Mouse (Mus musculus) midbrain, embryonic 10.5 days (tissue): ENCODE data around the gene Rbm17. TPM values are rescaled to one million over a fixed set of nuclear protein-coding genes. Genes with fewer than 3 reads are reported as not detected.
A peak's percentile ranks its signal among the peaks of the same experiment; 100 is the strongest.

ENCODE experiments used
- DNase-seq: peaks from one replicate; pipeline ENCODE4 v3.0.0-alpha.2; 2017; ENCODE audit warnings: low spot score
- H3K27ac ChIP-seq: fragments of 300-500 bp; sonication (generic); replicated peaks from 2 replicates; pipeline ENCODE4 v1.5.1; 2016; ENCODE audit warnings: mild to moderate bottlenecking
- H3K27me3 ChIP-seq: fragments of 300-500 bp; sonication (generic); 2 replicates; pipeline ENCODE4 v1.6.1; 2016; ENCODE audit warnings: low read depth, mild to moderate bottlenecking; ENCODE audit not compliant: poor library complexity, severe bottlenecking
- H3K36me3 ChIP-seq: fragments of 300-500 bp; sonication (generic); 2 replicates; pipeline ENCODE4 v1.6.1; 2016; ENCODE audit warnings: mild to moderate bottlenecking, moderate library complexity
- H3K4me1 ChIP-seq: fragments of 300-500 bp; sonication (generic); 2 replicates; pipeline ENCODE4 v1.6.1; 2016
- H3K4me3 ChIP-seq: fragments of 300-500 bp; sonication (generic); 2 replicates; pipeline ENCODE4 v1.5.1; 2016; ENCODE audit warnings: mild to moderate bottlenecking, moderate library complexity
- H3K9me3 ChIP-seq: fragments of 300-500 bp; sonication (generic); replicated peaks from 2 replicates; pipeline ENCODE4 v1.6.1; 2016; ENCODE audit warnings: mild to moderate bottlenecking
- WGBS: fragments of 180-500 bp; shearing (Covaris S2); methylation state at CpG from one replicate; pipeline ENCODE4 v1.1.7; 2016; 5-methylcytosine and 5-hydroxymethylcytosine counted together
- polyA plus RNA-seq: library from polyadenylated mRNA; unstranded; fragments of >200 nt; fragmentation: Nextera tagmentation; extraction: Ambion mirVana; gene quantifications from 2 replicates; pipeline ENCODE4 v1.2.1, GENCODE M21; 2016

Rbm17 gene
- polyA plus RNA-seq, 1 experiment from 2014 or later: 197 TPM

DNA sequence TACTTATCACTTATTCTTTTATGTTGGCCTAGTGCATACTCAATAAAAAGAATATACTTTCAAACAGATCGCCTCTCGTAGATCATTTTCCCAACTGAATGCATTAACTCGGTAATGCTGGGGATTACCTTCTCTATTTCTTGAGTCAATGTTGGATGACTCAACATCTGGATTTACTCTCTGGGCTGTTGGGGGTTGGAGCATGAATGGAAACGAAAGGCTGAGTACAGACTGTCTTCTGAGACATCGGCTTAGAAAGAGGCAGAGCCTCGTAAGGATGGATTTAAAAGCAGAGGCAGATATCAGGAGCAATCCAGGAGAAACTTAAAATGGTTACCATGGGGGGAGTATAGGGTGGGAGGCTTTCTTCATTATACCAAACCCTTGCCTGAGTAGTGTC is 25.8 kb downstream of the Rbm17 start:
- Histone ChIP-seq H3K4me3 (no peak overlapping the region), H3K9me3 (peaks cover 9% of the 10 kb centered on the region; the same call in 1 of the 2 replicates), H3K36me3 (peaks cover 16% of the 10 kb centered on the region), H3K4me1 (no peaks in the 10 kb centered on the region), H3K27me3 (no peaks in the 10 kb centered on the region), H3K27ac (no peak overlapping the region)
- no peak for DNase-seq
- WGBS: 94% methylated on average over 6 of the region's 6 CpGs

DNA sequence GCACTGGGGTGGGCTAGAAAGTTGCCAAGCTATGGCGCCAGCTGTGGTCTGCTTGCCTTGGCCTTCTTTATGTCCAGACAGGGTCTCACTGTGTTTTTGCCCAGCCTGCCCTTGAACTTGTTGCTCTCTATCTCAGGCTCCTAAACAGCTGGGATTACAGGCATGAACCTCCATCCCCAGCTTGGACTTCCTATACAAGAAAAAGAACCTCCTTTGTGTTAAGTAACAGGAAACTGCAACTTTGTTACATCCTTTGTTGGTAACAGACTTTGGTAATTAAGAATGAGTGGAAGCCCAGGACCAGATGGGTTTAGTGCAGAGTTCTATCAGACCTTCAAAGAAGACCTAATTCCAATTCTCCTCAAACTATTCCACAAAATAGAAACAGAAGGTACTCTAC is 30.3 kb downstream of the Rbm17 start:
- Histone ChIP-seq H3K4me1 (no peaks in the 10 kb centered on the region), H3K36me3 (no peaks in the 10 kb centered on the region), H3K4me3 (no peak overlapping the region), H3K27ac (no peak overlapping the region), H3K9me3 (no peaks in the 10 kb centered on the region), H3K27me3 (no peaks in the 10 kb centered on the region)
- no peak for DNase-seq
- 97% methylated on average over 1 of the region's 1 CpGs for WGBS

DNA sequence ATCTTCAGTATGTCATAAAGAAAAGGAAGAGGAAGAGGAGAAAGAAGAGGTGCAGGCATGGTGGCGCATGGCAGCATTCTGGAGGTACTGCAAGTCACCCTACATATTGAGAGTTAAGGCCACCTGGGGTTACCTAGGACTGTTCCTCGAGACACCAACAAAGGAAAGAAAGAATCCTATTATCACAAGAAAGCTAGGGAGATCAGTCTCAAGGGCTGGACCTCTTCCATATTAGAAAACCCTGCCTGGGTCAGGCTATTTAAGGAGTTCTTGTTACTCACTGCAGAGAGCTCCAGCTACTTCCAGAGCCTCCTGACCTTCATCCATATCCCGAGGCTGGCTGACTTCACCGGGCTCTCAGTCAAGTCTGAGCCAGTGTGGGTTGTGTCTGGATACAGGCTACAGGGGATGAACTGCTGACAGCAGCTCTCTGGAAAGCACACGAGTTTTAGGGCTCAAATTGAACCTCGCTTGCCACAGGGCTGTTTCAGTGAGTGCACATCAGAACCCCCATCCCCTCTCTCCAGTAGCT is 32.9 kb downstream of the Rbm17 start:
- Histone ChIP-seq H3K4me1 (no peaks in the 10 kb centered on the region), H3K27ac (no peak overlapping the region), H3K9me3 (no peaks in the 10 kb centered on the region), H3K27me3 (no peaks in the 10 kb centered on the region), H3K4me3 (no peak overlapping the region), H3K36me3 (no peaks in the 10 kb centered on the region)
- DNase-seq: no peak
- 47% methylated on average over 6 of the region's 6 CpGs for WGBS

DNA sequence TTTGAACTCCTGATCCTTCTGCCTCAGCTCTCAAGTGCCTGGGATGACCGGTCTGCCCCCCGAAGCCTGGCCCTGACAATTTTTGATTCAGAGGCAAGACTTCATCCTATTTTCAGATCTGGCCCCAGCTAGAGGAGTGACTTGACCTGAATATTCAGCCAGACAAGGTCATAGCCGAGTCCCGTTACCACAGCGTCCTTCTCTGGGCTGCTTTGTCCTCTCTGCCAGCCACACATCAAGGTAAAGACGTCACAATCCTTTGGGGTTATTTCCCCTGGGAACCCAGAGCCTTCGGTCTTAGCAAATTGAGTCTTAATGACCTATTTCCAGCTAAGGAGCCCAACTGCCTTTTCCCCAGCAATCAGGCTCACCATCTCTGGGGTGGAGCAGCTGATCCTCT is 35.5 kb downstream of the Rbm17 start:
- Histone ChIP-seq H3K27ac (no peak overlapping the region), H3K27me3 (no peaks in the 10 kb centered on the region), H3K9me3 (no peaks in the 10 kb centered on the region), H3K4me1 (no peaks in the 10 kb centered on the region), H3K4me3 (no peak overlapping the region), H3K36me3 (no peaks in the 10 kb centered on the region)
- 91% methylated on average over 7 of the region's 7 CpGs for WGBS
- no peak for DNase-seq

DNA sequence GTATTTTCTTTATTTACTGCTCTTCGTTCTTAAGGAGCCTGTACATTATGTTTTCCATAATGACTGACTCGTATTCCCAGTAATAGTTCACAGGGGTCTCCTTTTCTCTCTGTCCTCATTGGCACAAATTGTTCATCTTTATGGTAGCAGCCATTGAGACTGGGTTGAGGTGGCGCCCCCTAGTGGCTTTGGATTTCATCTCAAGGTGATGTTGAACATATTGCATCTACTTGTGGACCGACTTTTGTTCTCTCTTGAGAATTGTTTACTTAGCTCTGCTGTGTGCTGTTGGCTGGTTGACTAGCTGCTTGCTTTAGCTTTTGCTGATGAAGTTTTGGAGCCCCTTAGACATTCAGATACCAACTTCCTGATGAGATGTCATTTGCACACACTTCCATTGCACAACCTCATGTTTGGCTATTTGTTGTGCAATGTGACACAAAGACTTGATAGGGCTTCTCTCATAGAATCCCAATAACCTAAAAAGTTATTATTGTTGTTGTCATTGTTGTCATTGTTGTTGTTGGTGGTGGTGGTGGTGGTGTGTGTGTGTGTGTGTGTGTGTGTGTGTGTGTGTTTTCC is 36.1 kb downstream of the Rbm17 start:
- WGBS: 68% methylated on average over 4 of the region's 4 CpGs
- peak; percentile 32 for DNase-seq

DNA sequence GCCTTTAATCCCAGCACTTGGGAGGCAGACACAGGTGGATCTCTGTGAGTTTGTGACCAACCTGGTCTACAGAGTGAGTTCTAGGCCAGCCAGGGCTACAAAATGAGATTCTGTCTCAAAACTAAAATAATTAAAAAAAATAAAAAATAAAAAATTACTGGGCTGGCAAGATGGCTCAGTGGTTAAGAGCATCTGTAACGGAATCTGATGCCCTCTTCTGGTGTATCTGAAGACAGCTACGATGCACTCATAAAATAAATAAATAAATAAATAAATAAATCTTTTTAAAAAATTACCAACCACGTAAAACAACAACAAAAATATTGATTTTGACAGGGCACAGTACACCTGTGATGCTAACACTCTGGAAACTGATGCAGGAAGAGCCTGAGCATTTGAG is 37.1 kb downstream of the Rbm17 start:
- DNase-seq: no peak
- Histone ChIP-seq H3K27ac (no peak overlapping the region), H3K27me3 (no peaks in the 10 kb centered on the region), H3K36me3 (no peaks in the 10 kb centered on the region), H3K4me3 (no peak overlapping the region), H3K9me3 (no peaks in the 10 kb centered on the region), H3K4me1 (no peaks in the 10 kb centered on the region)
- 95% methylated on average over 3 of the region's 3 CpGs for WGBS

More for the DNA sequence above, 36.1 kb downstream of the Rbm17 start:
- H3K36me3 ChIP-seq: no peaks in the 10 kb centered on the region
- no peaks in the 10 kb centered on the region for H3K27me3 ChIP-seq
- no peaks in the 10 kb centered on the region for H3K9me3 ChIP-seq
- H3K4me1 ChIP-seq: no peaks in the 10 kb centered on the region
- no peak overlapping the region for H3K4me3 ChIP-seq
- no peak overlapping the region for H3K27ac ChIP-seq

DNA sequence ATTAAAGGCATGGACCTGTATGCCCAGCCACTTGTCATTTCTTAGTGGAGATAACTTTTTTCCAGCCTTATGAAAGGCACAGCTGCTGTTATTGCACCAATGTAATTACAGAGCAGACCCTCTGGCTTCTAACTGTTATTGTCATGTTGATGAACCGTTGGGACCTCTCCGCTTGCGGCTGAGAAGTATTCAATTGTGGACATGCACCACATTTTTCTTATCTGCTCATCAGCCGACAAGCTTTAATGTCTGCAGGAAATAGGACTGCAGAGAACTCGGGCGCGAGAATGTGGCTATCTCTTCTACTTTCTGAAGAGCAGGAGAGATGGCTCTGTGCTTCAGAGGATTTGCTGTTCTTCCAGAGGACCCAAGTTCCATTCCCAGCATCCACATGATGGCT is 37.7 kb downstream of the Rbm17 start:
- Histone ChIP-seq H3K27ac (no peak overlapping the region), H3K36me3 (no peaks in the 10 kb centered on the region), H3K9me3 (no peaks in the 10 kb centered on the region), H3K27me3 (no peaks in the 10 kb centered on the region), H3K4me1 (no peaks in the 10 kb centered on the region), H3K4me3 (no peak overlapping the region)
- 90% methylated on average over 7 of the region's 7 CpGs for WGBS
- no peak for DNase-seq

DNA sequence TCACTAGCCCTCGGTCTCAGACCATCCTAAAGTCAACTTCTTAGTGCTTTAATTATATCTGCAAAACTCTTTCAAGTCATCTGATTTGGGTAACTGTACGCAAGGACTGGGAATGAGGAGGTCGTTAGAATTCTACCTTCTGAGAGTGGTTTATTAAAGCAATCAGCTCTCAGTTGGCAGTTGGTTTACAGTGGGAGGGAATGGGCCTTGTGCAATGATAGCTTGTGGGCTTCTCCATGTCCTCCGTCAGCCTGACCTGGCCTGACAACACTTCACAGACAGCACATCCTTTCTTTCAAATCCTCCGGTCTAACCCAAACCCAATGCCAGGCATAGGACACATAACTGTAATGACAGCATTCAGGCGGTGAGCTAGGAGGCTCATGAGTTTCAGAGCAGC is 39.2 kb downstream of the Rbm17 start:
- no peak for DNase-seq
- Histone ChIP-seq H3K27me3 (no peaks in the 10 kb centered on the region), H3K9me3 (no peaks in the 10 kb centered on the region), H3K4me1 (no peaks in the 10 kb centered on the region), H3K27ac (no peak overlapping the region), H3K36me3 (no peaks in the 10 kb centered on the region), H3K4me3 (no peak overlapping the region)
- 92% methylated on average over 6 of the region's 6 CpGs for WGBS

DNA sequence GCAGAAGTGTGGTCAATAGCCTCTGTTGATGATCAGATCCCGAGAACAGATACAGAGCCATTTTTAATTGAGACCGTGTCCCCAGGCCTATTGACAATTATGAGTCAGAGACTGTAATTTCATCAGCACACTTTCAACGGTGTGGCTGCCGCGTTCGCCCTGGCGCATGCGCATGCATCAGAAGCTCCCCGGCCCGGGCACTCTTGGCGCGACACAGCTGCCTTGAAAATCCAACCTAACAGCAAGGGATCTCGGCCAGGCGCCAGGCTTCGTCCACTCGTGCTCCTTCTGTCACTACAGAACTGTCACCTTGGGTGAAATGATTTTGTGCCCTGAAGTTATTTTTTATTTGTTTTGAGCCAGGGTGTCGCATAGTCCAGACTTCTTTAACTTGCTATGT is 40.7 kb downstream of the Rbm17 start:
- Histone ChIP-seq H3K27ac (no peak overlapping the region), H3K9me3 (no peaks in the 10 kb centered on the region), H3K27me3 (no peaks in the 10 kb centered on the region), H3K36me3 (no peaks in the 10 kb centered on the region), H3K4me3 (no peak overlapping the region), H3K4me1 (no peaks in the 10 kb centered on the region)
- 95% methylated on average over 17 of the region's 17 CpGs for WGBS
- DNase-seq: no peak

DNA sequence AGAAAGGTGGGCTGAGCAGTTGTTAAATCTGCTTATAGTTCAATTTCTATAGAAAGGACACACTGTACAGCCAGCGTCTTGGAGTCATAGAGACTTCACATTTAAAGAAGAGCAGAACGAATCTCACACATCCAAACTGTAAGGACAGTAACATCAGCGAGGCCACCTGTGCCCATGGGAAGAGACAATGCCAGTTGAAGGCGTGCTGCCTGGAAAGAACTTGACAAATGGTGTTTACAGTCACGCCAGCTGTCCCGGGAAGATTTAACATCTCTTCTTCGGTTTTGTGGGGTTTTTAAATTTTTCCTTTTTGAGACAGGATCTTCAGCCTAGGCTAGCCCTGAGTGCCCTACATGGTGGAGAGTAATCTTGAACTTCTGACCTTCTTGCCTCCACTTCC is 45.3 kb downstream of the Rbm17 start:
- peaks cover 27% of the 10 kb centered on the region for H3K27me3 ChIP-seq
- 89% methylated on average over 7 of the region's 7 CpGs for WGBS
- DNase-seq: no peak
- no peaks in the 10 kb centered on the region for H3K9me3 ChIP-seq
- no peak overlapping the region for H3K27ac ChIP-seq
- H3K4me1 ChIP-seq: peaks cover 6% of the 10 kb centered on the region; the same call in 1 of the 2 replicates
- H3K4me3 ChIP-seq: no peak overlapping the region
- no peaks in the 10 kb centered on the region for H3K36me3 ChIP-seq

DNA sequence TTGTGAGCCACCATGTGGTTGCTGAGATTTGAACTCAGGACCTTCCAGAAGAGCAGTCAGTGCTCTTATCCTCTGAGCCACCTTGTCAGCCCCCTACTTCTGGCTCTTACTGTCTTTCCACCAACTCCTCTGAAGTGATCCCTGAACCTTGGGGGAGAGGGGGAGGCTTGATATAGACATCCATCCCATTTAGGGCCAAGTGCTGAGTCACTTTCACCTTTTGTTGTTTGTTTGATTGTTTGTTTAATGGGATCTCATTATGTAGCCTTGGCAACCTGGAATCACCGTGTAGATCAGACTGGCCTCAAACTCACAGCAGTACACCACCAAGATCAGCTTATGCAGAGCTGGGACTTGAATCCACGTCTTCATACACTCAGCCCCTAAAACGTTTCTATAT is 46.7 kb downstream of the Rbm17 start:
- 74% methylated on average over 3 of the region's 3 CpGs for WGBS
- DNase-seq: no peak
- H3K27ac ChIP-seq: no peak overlapping the region
- peaks cover 20% of the 10 kb centered on the region for H3K4me1 ChIP-seq
- no peaks in the 10 kb centered on the region for H3K9me3 ChIP-seq
- no peaks in the 10 kb centered on the region for H3K36me3 ChIP-seq
- H3K27me3 ChIP-seq: peaks cover 42% of the 10 kb centered on the region
- no peak overlapping the region for H3K4me3 ChIP-seq

DNA sequence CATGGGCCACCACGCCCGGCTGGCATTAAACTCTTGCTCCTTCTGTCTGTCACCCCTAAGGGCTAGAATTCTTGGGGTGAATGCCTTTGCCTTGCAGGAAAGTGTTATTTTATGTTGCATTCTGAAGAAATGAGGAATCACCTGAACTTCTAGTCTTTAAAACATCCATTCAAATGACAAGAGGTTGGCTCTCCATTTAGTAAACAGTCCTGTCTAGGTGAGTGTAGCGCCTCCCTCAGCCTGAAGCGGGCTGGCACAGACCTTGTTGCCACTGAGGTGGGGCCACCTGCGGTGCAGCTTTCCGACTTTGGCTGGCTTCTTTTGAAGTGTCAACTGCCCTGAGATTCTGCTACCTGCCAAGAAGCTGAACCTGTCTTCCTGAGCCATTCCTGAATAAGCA is 48.6 kb downstream of the Rbm17 start:
- Histone ChIP-seq H3K4me3 (no peak overlapping the region), H3K27me3 (peaks cover 49% of the 10 kb centered on the region), H3K36me3 (no peaks in the 10 kb centered on the region), H3K4me1 (peaks cover 24% of the 10 kb centered on the region), H3K27ac (no peak overlapping the region), H3K9me3 (no peaks in the 10 kb centered on the region)
- no peak for DNase-seq
- 58% methylated on average over 6 of the region's 6 CpGs for WGBS

DNA sequence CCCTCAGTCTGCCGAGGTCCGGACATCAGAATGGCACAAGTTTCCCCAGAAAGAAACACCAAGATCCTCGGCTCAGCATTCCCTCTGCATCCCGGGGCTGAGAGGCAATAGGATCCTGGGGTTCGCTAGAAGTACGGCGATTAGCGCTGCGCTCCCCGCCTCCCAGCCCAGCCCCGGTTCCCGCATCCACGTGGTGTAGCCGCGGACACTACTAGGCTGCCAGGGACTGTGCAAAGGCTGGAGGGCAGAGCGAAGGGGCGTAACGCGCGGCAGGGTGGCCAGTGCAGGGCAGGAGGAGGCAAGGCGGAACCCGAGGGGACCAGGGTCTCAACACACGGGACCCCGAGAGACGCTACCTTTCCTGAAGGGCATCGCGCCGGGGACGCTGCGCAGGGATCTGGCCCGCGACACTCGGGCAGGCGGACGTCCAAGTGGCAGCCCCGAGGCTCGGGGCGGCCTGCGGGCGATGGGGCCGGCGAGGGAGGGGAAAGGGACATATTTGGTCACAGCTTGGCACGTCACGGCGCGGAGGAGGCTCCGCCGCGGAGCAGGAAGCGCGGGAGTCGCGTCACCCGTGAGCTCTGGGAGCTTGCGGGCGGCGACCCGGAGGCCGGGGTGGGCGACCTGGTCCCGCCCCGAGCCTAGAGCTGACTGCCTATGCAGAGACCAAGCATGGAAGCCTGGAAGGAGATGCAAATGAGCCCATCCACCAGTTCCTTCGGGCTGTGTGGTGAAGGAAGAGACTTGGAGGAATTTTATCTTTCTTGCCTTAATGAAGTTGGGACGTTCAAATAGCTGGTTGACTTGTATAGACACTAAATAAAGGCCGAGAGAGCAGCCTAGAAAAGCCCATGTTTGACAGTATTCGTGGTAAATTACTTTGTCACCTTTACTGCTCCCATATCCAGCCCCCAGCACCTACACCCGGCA is 50.2 kb downstream of the Rbm17 start, which contains the start of gene Pfkfb3:
Gene Pfkfb3, minus strand, starts transcription at position 607 of the 930 bp plus-strand sequence.
- Histone ChIP-seq H3K36me3 (no peaks in the 10 kb centered on the region), H3K4me1 (peaks cover 24% of the 10 kb centered on the region), H3K27ac (peak within 1 kb of the TSS; percentile 74), H3K4me3 (peak within 1 kb of the TSS; percentile 69), H3K9me3 (no peaks in the 10 kb centered on the region), H3K27me3 (peaks cover 54% of the 10 kb centered on the region)
- DNase-seq: peak; percentile 68
- 2% methylated on average over 66 of the region's 67 CpGs for WGBS
